Mouse (Mus musculus) E14TG2a.4 (cell line): ENCODE measurements around the gene Chst11.

ENCODE experiments used
- H3K27me3 ChIP-seq: 2 replicates; pipeline ENCODE4 v1.6.1; 2014; ENCODE audit warnings: low read length, control low read depth; ENCODE audit not compliant: insufficient read depth
- H3K36me3 ChIP-seq: 2 replicates; pipeline ENCODE4 v1.6.1; 2014; ENCODE audit warnings: low read length, control low read depth; ENCODE audit not compliant: insufficient read depth
- H3K4me1 ChIP-seq: replicated peaks from 2 replicates; pipeline ENCODE4 v1.6.1; 2014; ENCODE audit warnings: low read depth, low read length, control low read depth
- H3K4me3 ChIP-seq: replicated peaks from 2 replicates; pipeline ENCODE4 v1.5.1; 2014; ENCODE audit warnings: mild to moderate bottlenecking, low read length
- H3K9me3 ChIP-seq: 2 replicates; pipeline ENCODE4 v1.6.1; 2014; ENCODE audit warnings: low read length, control low read depth
- CTCF ChIP-seq: conservative IDR thresholded peaks from 2 replicates; pipeline ENCODE4 v1.5.1; 2014; ENCODE audit warnings: low read length
- NANOG ChIP-seq: IDR thresholded peaks from 2 replicates; pipeline ENCODE4 v1.6.1; 2014; ENCODE audit warnings: borderline replicate concordance, low read length, mixed read lengths
- POU5F1 ChIP-seq: IDR thresholded peaks from 2 replicates; pipeline ENCODE4 v1.6.1; 2014; ENCODE audit warnings: low read length, borderline replicate concordance

The Chst11 gene

DNA sequence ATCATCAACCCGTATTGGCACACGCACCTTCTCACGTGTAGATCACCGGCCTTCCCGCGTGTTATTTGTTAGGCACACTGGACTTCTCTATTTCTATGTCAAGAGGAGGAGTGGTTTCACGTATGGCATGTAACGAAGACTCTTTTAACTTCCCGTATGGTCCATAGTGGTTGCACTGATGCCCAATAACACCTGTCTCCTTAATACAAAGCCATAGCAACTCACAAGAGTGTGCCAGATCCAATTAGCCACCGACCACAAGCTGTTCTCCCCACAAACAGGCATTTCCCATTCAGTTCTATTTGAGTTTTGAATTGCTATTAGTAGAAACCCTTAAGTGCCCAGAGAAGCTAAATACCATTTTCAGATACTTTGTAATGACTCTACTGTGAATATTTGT, 234.9 kb downstream of the Chst11 start:
- no peaks in the 10 kb centered on the region for H3K27me3 ChIP-seq

DNA sequence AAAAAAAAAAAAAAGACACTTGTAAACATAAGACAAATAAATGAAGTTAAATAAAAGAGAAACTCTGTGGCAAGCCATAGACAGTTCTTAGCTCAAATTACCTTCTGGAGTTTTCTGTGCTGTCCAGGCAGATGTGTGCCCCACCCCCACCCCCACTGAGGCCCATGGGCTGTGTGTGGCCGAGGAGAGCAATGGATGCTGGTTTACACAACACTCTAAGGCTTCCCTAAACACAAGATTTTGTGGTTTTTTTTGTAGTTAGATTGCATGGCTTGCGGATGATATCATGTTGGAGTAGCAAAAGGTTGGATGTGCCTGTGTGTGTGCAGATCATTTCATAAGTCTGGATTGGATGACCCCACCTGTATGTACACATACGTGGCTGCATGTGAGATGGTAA, 235.5 kb downstream of the Chst11 start:
- no peaks in the 10 kb centered on the region for H3K4me1 ChIP-seq
- no peaks in the 10 kb centered on the region for H3K27me3 ChIP-seq
- H3K9me3 ChIP-seq, result no peaks in the 10 kb centered on the region
- no peaks in the 10 kb centered on the region for H3K36me3 ChIP-seq
- no peak for TF ChIP-seq CTCF
- TF ChIP-seq POU5F1, result no peak
- TF ChIP-seq NANOG, result no peak
- H3K4me3 ChIP-seq, result no peak overlapping the region

More for the DNA sequence above, 234.9 kb downstream of the Chst11 start:
- TF ChIP-seq POU5F1 (no peak), CTCF (no peak), NANOG (no peak)
- Histone ChIP-seq H3K4me1 (no peaks in the 10 kb centered on the region), H3K36me3 (no peaks in the 10 kb centered on the region), H3K9me3 (no peaks in the 10 kb centered on the region), H3K4me3 (no peak overlapping the region)

DNA sequence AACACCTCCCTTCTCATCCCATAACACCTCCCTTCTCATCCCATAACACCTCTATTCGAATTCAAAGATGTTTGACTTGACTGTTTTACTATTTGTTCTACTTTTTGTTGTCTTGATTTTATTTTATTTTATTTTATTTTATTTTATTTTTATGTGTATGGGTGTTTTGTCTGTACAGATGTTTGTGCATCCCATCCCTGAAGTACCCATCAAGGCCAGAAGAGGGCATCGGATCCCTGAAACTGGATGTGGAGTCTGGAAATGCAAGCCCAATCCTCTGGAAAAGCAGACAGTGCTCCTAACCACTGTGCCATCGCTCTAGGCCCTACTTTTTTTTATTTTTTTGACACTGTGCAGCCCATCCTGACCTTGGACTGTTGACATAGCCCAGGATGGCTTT, 239.7 kb downstream of the Chst11 start:
- no peak for TF ChIP-seq NANOG
- TF ChIP-seq POU5F1, result no peak
- peak; percentile 52 for TF ChIP-seq CTCF
- Histone ChIP-seq H3K36me3 (no peaks in the 10 kb centered on the region), H3K27me3 (no peaks in the 10 kb centered on the region), H3K4me3 (no peak overlapping the region), H3K4me1 (no peaks in the 10 kb centered on the region), H3K9me3 (no peaks in the 10 kb centered on the region)

DNA sequence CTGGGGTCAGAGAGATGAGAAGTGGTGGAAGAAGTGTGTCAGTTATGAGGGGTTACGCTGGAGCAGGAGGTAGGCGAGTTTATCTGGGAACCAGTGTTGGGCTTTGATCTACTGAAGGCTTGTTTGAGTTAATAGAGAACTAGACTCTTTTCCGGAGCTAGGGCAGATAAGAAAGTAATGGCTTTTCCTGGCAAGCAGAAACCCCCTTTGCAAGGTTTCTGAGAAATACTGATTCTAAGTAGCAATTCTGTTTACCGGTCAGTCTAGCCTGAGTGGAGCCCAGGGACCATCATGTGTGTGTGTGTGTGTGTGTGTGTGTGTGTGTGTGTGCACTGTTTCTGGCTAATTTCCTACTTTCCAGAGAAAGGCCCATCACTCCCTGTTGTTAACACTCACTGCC, 243.3 kb downstream of the Chst11 start:
- Histone ChIP-seq H3K4me1 (no peaks in the 10 kb centered on the region), H3K27me3 (no peaks in the 10 kb centered on the region; the same call in 1 of the 2 replicates), H3K9me3 (no peaks in the 10 kb centered on the region), H3K4me3 (no peak overlapping the region), H3K36me3 (no peaks in the 10 kb centered on the region)
- no peak for TF ChIP-seq NANOG
- no peak for TF ChIP-seq CTCF
- TF ChIP-seq POU5F1, result no peak

DNA sequence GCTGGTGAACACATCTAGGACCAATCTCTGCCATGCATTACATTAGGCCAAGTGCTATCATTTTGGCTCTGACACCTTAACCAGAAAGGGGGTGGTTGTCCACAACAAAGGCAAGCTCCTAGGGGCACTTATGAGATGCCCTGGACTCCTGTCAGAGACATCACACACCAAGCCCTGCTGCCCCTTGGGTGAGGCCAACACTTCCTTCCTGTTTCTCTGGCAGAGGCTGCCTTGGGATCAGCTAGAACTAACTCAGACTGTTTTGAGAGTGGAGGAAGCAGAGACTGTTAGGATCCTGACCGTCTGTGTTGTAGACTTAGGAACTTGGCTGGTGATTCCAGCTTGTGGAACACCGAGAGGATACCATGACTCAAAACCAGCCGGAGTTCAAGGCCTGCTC, 248.7 kb downstream of the Chst11 start:
- no peaks in the 10 kb centered on the region for H3K9me3 ChIP-seq
- H3K27me3 ChIP-seq, result no peaks in the 10 kb centered on the region; the same call in 1 of the 2 replicates
- no peak overlapping the region for H3K4me3 ChIP-seq
- TF ChIP-seq NANOG, result no peak
- no peak for TF ChIP-seq CTCF
- TF ChIP-seq POU5F1, result no peak
- no peaks in the 10 kb centered on the region for H3K36me3 ChIP-seq
- no peaks in the 10 kb centered on the region for H3K4me1 ChIP-seq

DNA sequence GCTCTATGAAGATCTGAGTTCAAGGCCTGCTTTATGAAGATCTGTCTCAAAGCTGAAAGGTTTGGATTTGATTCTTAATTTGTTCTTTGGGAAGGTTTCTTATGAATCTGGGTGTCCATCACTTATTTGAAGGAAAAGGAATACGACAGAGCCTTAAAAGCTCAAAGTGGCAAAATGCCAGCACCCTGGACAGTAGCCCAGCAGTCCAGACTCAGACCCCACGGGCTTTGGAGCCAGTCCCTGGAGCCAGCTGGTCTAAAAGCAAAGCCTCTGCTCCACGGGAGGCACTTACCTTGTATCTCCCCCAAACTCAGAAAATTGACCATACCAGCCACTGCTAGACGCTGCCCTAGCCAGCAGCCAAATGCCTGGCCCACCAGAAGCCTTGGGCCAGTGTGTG, 249.1 kb downstream of the Chst11 start:
- Histone ChIP-seq H3K4me3 (no peak overlapping the region), H3K4me1 (no peaks in the 10 kb centered on the region), H3K27me3 (no peaks in the 10 kb centered on the region; the same call in 1 of the 2 replicates), H3K9me3 (no peaks in the 10 kb centered on the region), H3K36me3 (no peaks in the 10 kb centered on the region)
- no peak for TF ChIP-seq POU5F1
- no peak for TF ChIP-seq CTCF
- TF ChIP-seq NANOG, result no peak

DNA sequence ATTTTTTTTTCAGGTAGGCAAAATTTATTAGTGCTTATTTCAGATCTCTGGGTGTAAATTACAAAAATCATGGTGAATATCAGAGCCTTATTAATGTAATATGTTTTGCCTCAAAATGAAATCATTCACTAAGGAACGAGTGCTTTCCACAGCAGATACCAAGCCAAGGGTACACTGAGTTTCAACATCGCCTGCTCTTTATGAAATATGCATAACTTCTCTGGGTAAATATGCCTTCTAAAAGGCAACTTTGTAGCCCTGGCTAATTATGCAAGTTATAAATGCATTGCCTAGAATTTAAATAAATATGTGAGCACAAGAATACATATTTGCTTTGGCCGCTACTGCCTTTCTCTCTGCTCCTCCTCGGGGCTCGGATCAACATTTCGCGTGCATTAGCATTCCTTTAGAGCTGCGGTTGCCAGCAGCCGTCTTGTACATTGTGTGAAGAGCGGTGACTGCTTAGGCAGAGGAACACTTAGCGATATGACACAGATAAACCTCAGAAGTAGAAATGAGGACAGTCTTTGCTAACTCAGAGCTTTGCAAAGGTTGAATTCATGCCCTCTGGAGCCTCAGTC, 256.9 kb downstream of the Chst11 start:
- Histone ChIP-seq H3K27me3 (peaks cover 3% of the 10 kb centered on the region; the same call in 1 of the 2 replicates), H3K4me1 (peaks cover 5% of the 10 kb centered on the region; the same call in 1 of the 2 replicates), H3K36me3 (no peaks in the 10 kb centered on the region), H3K4me3 (no peak overlapping the region), H3K9me3 (no peaks in the 10 kb centered on the region)
- TF ChIP-seq NANOG, result no peak
- TF ChIP-seq CTCF, result no peak
- TF ChIP-seq POU5F1, result no peak

DNA sequence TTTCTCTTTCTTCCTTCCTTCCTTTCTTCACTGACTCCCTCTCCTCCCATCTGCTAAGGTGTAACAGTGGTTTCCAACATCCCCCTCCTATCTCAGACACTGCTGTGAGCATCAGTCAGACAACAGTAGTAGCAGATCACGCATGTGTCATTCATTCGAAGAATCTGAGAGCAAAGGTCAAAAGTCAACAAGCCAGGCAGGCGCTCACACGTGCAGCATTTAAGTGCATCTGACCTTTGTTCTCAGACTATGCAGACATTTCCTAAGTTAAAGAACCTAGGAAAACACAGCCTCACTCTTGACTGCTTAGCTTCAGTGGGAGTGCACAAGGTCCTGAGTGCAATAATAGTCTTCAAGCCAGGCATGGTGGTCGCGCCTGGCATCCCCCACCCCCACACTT, 258.8 kb downstream of the Chst11 start:
- no peaks in the 10 kb centered on the region for H3K9me3 ChIP-seq
- no peaks in the 10 kb centered on the region for H3K36me3 ChIP-seq
- H3K4me1 ChIP-seq, result peaks cover 5% of the 10 kb centered on the region; the same call in 1 of the 2 replicates
- H3K4me3 ChIP-seq, result no peak overlapping the region
- no peak for TF ChIP-seq CTCF
- TF ChIP-seq NANOG, result no peak
- TF ChIP-seq POU5F1, result no peak
- H3K27me3 ChIP-seq, result peaks cover 3% of the 10 kb centered on the region; the same call in 1 of the 2 replicates
